Mouse (Mus musculus) B cell, adult 2 months (primary cell): ENCODE measurements around the gene Ptch2.

Source experiments
- DNase-seq, 2 experiments: peaks; one replicate each; pipeline ENCODE4 v3.0.0; 2022

Gene Ptch2

DNA sequence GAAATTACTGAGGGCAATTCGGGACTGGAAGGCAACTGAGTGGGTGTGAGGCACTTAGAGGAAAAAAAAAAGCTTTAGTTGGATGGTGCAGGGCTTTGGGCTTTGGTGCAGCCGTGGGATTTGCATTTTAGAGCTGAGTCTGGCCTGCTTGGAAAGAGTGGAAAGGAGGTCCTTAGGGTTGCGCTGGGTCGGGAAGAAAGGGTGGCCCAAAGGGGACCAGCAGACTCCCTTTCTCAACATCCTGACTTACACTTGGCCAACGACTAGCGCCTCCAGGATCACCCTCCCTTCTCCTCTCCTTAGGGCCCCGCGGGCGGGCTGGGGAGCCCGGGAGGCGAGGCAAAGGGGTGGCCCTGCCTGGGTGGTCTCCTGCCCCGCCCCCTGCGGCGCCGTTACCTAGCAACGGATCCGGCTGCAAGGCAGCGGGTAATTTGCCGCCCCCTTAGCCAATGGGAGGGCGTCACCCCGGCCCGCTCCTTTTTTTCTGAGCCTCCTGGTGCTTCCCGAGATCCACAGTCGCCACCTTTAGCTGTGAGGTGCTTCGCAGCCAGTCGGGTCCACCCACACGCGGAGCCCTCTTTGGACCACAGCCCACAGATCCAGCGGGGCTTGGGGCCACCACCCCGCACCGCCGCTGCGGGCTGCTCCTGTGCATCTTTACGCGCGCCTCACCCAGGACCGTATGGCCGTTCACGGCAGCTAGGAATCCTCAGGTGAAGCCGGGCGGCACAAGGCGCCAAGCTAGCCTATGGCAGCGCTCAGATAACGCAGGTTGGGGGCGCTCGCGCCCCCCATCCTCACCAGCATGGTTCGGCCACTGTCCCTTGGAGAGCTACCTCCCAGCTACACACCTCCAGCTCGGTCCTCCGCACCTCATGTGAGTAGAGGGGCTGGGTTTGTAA lies at the start of gene Ptch2:
Gene Ptch2, plus strand, starts transcription at position 525 of the 902 bp plus-strand sequence.
- peak; percentile 18 to 22 for DNase-seq

DNA sequence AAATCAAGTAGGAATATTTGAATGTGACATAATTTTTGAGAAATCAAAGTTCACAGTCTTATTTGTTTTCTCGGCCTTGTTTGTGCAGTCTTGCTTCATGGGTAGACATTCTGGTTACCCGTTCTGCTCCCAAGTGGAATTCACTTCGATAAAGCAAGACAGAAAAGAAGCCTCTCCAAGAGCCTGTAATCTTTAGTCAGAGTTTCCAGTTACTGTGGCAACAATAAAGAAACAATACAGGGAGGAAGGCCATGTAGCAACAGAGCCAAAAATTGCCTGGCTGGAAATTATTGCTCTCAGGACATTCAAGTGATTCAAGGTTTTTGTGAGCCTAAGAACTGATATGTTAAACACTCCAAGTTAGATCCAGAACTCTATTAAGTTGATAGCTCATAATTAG lies 47.0 kb upstream of the Ptch2 start:
- DNase-seq, result no peak

DNA sequence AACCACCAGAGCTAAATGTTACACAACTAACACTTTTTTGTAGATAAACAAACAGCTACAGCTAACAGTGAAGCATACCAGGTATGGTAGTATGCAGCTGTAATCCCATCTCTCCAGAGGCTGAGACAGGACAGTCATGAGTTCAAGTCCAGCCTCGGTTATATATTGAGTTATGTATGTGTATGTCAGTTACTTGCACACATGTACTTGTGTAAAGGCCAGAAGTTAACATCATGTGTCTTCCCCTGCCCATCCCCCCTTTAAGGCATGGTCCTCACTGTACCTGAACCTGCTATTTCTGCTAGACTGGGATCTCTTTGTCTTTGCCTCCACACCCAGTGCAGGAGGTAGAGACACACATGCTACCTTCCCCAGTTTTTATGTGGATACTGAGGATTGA lies 46.4 kb upstream of the Ptch2 start:
- no peak for DNase-seq

DNA sequence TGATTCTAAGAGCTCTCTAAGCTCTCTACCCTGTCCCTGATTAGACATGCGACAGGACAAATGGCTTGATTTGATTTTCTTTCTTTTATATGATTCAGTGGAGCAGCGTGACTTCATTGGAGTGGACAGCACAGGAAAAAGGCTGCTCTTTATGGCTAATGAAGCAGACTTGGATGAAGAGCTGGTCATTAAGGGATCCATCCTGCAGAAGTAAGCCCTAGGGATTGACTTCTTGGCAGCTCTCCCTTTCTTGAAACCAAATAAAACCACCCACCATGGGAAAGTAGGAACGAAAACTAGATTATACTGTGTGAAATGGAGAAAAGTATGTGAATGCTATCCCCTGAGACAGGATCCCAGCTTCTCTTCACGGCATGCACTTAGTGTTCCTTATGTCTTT lies 43.2 kb upstream of the Ptch2 start:
- no peak for DNase-seq

DNA sequence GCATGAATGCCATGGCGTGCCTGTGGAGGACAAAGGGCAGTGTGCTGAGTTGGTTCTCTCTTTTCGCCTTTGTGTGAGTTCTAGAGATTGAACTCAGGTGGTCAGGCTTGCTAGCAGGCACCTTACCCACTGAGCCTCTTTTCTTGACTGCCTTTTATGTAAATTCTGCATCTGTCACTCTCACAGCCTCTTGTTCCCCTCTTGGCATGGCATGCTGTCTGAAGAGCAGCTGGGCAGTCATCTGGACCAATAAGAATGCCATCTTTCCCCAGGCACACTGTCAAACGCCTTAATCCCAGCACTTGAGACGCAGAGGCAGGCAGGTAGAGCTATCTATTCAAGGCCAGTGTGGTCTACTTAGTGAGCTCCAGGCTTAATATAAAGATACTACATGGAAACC lies 41.9 kb upstream of the Ptch2 start:
- DNase-seq, result no peak

DNA sequence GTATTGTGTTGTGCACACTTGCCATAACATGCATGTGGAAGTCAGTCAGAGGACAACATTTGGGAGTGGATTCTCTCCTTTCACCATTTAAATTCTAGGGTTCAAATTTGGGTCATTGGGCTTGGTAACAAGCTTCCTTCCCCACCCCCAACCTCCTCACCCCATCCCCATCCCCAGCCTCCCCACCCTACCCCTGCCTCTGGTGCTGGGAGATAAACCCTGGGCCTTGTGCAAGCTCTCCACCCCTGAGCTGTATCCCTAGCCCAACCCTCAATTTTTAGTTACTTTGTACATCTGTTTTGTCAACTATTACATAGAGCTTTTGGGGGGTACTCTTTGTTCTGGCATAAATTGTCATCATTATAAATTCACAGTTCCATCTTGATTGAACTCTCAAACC lies 39.8 kb upstream of the Ptch2 start:
- no peak for DNase-seq

DNA sequence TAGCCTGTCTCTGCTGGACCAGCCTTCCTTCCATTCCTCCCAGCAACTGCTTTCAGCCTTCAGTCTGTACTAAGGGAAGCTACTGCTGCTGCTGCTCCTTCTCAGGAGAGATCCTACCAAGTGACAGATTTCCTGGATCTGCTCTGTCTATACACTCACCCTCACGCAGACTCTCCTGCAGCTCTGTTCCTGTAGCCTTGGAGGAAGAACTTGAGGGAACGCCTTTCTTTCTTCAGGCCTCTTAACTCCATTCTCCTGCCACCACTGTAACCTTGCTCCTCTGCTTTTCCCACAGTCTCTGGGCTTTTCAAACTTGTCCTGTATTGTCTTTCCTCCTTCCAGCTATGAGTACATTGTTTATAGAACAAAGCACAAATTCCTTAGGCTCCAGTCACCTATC lies 39.4 kb upstream of the Ptch2 start:
- no peak for DNase-seq

DNA sequence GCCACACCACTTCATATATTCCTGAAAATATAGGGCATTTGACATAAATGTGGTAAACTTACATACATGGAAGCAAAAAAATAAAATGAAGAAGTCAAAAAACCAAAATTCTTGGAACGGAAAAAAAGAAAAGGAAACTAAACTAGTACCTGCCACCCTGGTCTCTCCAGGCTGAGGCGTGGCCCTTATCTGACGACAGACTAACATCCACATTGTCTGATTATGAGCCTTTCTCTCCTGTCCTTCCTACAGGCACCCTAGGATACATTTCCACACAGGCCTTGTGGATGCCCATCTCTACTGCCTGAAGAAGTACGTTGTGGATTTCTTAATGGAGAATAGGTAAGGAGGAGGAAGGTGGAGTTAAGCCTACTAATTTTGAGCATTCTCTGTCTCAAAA lies 37.4 kb upstream of the Ptch2 start:
- no peak for DNase-seq

DNA sequence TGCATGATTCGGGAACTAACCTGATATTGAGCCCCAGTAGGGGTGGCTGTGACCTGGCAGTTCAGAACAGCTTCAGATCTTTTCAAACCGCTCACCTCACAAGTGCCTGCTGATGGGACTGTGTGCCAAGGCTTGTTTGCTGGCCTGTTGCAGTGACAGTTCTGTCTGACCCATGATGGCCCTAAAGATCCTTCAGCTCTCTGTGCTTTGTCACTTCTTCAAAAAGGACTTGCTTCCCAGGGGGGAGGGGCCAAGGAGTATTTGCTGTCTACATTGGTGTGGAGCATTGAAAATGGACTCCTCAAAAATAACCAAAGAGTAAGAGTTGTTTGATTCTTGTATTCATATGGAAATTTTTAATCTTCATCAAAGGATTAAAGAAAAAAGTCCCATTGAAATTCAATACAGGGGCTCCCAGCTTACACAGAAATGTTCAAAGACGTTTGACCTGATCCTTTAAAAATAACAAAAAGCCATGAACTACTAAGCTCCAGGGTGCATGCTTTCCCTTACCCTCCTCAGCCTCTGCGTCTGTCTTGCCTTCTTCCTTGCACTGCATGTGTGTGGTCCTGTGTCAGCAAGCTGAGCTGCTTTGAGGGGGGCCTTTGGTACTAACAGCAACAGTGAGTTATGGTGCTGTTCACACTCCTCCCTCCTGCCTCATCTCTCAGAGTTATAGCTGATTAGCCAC lies 33.0 kb upstream of the Ptch2 start:
- no peak for DNase-seq

DNA sequence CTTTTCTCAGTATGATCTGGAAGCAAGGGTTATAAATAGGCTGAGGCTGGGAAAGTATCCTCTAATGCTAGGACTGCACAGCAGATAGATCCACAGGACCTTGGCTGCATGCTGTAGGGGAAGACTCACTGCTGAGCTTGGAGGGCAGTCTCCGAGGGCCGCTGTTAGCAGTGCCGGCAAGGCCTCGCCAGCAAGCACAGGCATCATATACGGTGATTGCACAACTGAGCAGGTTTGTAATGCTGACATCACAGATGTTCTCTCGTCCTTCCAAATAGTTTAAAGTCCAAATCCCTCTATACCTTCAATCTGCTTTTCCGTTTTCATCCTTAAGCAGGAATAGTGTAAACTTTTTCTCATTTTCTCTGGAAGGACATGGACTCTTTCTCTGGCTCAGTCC lies 27.8 kb upstream of the Ptch2 start:
- no peak for DNase-seq

DNA sequence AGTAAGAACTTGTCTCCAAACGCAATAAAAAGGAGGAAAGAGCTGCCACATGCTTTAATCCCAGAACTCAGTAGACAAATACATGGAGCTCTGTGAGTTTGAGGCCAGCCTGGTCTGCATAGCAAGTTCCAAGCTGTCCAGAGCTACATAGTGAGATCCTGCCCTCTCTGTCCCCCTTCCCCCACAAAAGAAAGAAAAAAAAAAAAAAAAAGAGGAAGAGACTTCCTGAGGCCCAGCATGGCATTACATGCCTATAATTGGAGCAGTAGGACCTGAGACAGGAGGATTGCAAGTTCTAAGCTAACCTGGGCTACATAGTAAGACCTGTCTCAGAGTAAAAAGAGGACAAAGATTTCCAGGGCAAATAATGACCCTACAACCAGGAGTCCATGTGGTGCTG lies 26.2 kb upstream of the Ptch2 start:
- no peak for DNase-seq

DNA sequence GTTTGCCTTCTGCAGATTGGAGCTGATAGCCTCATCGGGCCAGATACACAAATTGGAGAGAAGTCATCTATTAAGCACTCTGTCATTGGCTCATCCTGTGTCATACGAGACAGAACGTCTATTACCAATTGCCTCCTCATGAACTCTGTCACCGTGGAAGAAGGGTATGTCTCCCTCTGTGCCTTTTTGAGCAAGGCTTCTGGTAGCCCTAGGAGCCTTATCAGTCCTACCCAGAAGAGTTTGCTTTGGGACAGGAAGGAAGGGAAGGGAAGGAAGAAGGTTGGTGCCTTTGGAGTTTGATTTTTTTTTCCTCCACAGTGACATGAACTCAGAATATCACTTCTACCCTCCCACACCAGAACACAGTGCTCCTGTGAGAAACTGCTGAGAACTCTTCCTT lies 25.3 kb upstream of the Ptch2 start:
- DNase-seq, result no peak

DNA sequence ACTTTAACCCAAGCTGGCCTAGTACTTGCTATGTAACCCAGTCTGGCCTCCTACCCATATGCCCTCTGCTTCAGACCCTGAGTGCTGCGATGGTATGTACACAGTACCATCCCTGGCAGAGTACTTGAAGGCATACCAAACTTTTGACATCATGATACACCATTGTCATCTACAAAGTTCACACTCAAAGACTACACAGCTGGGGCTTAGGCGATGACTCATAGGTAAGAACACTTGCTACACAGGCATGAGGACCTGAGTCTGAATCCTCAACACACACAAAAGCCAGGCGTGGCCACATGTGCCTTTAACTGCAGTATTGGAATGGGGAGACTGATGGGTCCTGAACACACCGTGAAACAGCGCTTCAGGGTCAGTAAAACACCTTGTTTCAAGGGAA lies 24.7 kb upstream of the Ptch2 start:
- no peak for DNase-seq

DNA sequence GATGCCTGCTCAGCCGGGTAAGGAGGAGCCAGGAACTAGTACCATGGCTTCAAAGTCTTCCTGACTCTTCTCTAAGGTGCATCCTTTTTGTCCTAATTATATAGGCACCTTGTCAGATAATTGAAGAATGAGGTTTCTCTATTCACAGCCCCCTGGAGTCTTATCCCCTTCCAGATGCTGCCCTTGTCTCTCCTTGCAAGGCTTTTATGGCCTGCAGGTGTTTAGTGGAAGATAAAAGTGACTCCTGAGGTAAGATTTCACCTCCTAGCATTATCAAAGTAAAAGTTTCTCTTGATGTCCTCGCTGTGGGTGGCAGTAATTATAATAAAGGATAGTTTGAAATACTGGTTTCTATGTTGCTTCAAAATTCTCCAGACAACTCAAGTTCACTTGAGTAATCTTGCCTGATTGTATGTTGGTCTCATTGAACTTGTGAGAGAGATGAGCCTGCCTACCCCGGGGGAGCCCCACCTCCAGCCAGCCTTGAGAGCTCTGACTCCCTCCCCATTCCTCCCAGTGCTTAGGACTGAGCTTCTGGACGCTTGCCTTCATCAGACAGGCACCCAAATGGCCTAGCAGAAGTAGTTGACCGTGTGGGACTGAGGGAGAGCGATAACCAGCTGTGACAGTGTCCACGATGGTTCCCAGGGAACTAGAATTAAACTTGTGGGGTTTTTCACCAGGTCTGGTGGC lies 7.8 kb upstream of the Ptch2 start:
- DNase-seq, result no peak

DNA sequence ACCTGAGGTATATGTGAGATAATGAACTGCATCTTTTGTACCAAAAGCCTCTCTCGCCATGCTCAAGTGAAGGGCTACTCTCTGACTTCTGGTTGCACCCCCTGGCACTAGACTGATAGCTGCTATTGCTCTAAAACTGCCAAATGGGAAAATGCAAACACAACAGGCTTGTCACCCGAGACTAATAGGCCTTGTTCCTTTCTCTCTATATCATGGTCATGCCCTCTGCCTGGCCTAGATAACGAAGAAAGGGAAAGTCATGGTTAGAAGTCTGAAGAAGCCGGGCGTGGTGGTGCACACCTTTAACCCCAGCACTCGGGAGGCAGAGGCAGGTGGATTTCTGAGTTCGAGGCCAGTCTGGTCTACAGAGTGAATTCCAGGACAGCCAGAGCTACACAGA lies 5.3 kb upstream of the Ptch2 start:
- no peak for DNase-seq

DNA sequence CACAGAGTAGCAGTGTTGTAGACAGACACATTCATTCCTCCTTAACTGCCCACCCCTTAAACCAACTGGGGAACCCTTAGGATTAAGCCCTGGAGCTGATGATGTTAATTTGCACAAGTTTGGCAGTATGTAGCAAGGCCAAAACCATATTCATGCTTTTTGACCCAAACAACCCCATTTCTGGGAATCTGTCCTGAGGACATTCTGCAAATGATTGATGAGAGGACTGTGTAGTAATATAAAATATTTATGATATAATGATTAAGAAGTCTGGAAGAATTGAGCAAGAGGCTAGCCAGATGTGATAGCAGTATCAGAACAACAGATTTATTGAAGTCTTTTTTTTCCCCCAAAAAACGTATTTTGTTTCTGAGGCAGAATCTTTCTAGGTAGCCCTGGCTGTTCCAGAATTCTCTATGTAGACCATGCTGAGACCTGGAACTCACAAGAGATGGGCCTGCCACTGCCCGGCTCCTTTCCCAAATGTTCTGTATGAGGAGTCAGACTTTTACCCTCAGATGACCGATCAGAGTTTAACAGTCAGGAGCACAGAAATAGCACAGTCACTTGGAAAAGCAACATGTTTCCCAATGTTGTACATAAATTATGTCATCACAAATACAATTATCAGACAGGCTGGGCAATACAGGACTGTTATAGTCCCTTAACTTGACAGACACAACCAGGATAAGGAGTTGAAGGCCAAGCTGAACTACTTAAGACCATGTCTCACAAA lies 1.1 kb upstream of the Ptch2 start:
- DNase-seq, result no peak

DNA sequence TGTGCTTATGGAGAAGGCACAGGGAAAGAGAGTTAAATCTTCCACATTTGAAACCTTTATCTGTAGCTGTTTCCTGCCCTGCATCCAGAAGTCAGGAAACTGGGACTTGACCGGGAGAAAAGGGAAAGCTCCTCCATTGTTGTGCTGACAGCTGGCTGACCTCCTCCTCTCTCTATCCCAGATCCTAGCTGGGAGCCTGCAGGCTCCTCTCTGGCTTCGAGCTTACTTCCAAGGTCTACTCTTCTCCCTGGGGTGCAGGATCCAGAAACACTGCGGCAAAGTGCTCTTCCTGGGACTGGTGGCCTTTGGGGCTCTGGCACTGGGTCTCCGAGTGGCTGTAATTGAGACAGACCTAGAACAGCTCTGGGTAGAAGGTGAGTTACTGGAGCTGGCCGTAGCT lies 791 bp downstream of the Ptch2 start:
- DNase-seq, result no peak

DNA sequence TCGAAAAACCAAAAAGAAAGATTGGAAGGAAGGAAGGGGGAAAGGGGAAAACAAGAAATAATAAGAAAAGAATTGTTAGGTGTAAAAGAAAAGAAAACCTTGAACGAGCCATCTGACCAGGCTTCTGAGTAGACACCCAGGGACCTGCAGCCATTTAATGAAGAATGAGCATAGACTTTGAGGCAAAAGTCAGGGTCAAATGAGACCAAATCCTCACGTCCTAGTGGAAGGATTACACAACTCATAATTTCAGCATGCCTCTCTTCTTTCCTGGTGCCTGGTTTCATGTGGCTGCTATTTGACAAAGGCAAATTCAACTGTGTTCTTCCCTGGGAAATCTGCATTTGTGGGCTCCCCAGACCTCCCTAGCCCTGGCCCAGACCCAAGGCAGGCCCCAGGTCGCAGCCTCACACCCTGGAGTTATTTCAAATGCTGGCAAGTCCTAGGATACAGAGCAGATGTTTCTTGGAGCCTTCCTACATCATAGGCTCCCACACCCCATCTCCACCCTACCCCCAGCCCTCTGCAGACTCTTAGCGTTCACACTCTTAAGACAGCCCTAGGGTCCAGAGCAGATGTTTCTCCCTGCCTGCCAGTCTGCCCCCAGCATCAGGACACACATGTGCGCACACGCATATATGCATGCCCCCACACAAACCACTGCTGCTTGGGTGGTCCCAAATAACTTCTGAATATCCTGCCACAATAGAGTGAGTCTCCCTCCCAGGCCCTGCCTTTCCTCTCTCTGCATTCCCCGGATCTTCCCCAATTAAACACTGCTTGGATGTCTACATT lies 2.3 kb downstream of the Ptch2 start:
- DNase-seq, result no peak

DNA sequence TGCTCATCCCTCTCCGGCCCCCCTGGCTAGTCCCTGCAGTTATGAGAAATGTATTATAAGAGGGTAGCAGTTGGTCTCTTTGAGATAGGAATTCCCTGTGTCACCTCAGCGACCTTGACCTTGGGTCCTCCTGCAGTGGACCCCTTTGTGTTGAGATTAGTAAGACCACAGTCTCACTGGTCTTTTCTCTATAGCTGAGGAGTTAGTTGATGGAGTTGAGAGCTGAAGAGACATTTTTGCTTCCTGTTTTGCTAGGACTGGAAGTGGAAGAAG lies 2.8 kb downstream of the Ptch2 start:
- no peak for DNase-seq

DNA sequence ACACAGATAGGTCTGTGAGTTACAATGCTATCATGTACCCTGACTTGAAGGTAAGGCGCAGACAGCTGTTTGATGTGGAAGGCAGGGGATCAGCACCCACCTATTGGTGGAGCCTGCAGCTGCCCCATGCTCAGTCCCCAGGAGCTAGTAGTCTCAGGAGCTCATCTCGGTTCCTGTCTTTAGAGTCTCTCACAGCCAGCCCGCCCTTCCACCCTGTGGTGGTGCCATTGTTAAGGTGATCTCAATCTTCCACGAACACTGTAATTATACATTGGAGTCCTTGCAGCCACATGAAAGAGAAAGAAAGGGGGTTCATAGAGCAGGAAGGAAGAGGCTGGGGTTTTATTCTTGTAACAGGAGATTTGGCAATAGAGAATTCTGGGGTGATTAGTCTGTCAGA lies 4.2 kb downstream of the Ptch2 start:
- no peak for DNase-seq

DNA sequence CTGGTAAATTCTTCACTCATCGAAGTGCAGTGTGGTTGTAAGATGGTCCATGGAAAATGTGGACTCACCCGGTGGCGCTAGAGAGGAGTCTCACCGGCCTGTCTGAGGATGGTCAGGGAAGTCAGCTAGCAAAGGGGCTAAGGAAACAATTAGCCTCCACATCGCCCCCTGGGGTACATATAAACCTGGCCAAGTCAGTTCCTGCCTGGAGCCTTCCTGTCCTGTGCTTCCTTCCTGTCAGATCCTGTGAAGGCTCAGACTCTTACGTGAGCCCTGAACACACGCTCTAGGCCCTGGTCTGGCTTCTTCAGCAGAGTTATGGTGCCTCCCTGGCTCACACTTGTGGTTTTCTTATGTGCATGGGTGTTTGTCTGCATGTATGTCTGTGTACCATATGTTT lies 5.3 kb downstream of the Ptch2 start:
- peak; percentile 15 to 27 for DNase-seq

DNA sequence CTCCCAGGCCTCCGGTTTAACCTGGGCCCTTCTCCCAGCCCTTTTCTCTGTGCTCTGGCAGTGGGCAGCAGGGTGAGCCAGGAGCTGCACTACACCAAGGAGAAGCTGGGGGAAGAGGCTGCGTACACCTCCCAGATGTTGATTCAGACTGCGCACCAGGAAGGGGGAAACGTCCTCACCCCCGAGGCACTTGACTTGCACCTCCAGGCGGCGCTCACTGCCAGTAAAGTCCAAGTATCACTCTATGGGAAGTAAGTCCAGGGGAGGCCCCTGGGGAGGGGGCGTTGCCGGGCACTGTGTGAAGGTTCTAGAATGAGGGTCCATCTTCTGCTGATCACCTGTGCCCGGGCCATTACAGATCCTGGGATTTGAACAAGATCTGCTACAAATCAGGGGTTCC lies 8.8 kb downstream of the Ptch2 start:
- peak; percentile 22 to 31 for DNase-seq

DNA sequence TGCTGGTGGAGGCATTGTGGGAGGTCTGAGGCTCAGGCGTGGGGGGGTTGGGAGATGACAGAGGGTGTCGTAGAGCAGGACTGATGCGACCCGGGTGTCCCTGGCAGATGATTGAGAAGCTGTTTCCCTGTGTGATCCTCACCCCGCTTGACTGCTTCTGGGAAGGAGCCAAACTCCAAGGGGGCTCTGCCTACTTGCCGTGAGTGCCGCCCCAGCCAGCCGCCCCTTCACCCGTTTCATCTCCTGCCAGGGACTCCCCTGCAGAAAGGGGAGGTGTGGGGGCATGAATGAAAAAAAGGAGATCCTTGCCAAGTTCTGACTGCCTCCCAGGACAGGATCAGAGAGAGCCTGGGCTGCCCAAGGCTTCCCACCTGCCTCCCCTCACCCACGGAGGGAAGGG lies 9.3 kb downstream of the Ptch2 start:
- DNase-seq, result no peak
